Mouse (Mus musculus) thymus, postnatal 10 days (tissue): ENCODE results near the gene Ccdc60.
"Not testable (repeated sequence)": the region's sequence is repeated elsewhere in the genome, so short reads cannot be mapped to it uniquely, and the experiment has no call there.

Experiments
- DNase-seq, 2 experiments: peaks; one replicate each; pipeline ENCODE4 v3.0.0; 2021; ENCODE audit warnings: low spot score in 2 of 2

Gene Ccdc60

DNA sequence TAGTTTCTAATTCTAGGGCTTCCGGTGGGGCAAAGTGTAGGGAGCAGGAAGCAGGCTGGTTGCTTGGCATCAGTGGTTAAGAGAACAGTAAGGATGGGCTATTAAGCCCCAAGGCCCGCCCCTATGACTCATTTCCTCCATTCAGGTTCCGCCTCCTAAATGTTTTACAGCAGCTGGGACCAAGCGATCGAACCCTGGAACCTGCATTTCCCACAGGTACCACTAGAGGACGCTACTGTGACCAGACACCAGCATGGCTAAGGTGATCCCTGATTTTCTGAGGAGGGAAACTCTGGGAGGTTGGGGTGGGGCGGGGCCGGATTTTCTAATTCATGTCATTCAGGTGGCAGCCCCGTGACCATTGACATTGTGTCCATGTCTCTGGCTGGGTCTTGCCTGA lies 96.1 kb downstream of the Ccdc60 start:
- no peak for DNase-seq

DNA sequence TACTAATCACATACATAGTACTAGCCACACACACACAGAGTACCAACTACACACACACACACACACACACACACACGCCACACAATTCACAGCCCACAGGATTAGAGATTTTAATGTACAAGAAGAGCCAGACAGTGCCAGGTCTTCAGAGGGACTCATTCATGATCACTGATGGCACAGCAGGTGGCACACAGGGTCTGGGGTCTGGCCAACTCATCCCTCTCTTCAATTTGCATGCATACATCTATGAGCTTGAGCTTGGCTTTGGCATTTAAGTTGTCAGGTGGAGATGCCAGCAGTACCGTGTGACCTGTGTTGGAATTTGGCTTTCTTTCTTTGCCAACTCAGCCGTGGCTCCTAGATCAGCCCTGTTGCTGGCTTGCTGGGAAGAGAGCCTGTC lies 97.2 kb downstream of the Ccdc60 start:
- no peak for DNase-seq

GRCm38 (mm10) chr5:116189818-116190217 lies 99.0 kb downstream of the Ccdc60 start:
- DNase-seq, result no peak

DNA sequence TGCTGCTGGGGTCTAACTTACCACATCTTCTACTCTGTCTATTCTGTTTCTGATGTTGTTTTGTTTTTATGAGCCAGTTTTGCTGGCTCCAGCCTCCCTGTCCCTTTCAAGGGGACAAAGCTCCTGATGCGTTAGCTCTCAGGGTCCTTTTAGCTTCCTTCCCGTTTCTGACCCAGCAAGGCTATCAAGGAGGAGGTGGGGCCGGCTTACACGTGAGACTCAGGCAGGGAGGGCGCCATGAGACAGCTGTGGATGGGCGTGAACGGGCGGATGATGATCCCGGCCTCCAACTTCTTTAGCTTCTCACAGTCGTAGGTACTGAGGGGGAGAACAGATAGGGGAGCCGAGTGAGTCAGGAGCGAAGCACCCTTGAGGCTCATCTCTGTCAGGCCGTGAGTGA lies 108.2 kb downstream of the Ccdc60 start:
- no peak for DNase-seq

DNA sequence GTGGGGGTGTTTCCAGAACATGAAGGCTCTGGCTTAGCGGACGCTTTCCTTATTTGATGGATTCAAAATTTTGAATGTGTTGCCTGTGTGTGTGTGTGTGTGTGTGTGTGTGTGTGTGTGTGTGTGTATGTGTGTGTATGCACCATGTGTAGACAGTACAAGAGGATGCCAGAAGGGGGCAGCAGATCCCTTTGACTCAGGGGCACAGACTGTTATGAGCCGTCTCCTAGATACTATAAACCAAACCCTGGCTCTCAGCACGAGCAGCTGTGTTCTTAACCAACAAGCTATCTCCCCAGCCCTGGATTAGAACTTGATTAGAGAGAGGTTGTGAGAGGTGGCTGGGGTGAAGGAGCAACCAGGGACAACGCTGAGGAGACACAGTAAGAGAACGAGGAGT lies 117.1 kb downstream of the Ccdc60 start:
- DNase-seq, result no peak

DNA sequence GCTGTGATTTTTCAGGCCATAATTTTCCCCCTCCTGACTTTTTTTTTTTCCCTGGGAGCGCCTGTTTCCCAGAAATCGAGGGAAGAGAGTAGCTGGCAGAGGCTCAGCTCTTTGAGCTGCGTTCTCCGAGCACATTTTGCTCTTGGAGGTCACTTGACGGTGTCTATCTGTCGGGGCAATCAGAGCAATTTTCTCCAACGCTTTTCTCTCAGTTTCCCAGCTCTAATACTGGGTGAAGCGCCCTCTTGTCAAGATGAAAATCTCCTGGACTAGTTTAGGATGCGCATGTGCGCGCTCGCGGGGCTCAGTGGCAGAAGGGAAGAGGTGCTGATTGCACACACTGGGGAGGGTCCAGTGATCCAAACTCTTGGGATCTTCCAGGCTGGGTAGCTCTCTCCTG lies 121.8 kb downstream of the Ccdc60 start:
- DNase-seq, result no peak

GRCm38 (mm10) chr5:116165203-116165888 lies 123.4 kb downstream of the Ccdc60 start:
- DNase-seq, result no peak

GRCm38 (mm10) chr5:116154811-116155210 lies 134.0 kb downstream of the Ccdc60 start:
- DNase-seq, result no peak

GRCm38 (mm10) chr5:116146446-116146845 lies 142.3 kb downstream of the Ccdc60 start:
- not testable (repeated sequence) for DNase-seq

GRCm38 (mm10) chr5:116144711-116145110 lies 144.1 kb downstream of the Ccdc60 start:
- no peak for DNase-seq

GRCm38 (mm10) chr5:116140682-116141081 lies 148.1 kb downstream of the Ccdc60 start:
- no peak for DNase-seq

- peak; percentile 49 to 79 for DNase-seq
Measured at GRCm38 (mm10) chr5:116123344-116123743, 165.4 kb downstream of the Ccdc60 start.

GRCm38 (mm10) chr5:116116567-116116966 lies 172.2 kb downstream of the Ccdc60 start:
- peak; percentile 17 to 66 for DNase-seq

DNA sequence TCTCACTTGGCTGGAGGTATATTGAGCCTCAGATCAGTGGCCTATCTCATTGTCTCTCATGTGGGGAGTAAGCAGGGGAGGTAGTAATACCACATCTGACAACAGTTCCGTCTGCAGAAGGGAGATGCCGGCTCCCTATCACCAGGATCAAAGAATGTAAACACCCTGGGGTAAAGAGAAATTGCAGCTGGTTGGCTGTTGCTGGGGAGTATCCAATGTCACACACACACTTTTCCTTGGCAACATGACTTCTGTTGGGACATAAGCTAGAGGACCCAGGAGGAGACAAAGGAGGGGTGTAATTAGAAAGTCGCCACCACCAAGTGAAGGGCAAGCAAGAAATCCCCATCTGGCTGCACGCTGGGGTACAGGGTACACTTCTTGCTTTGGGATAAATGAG lies 172.7 kb downstream of the Ccdc60 start:
- DNase-seq, result no peak

DNA sequence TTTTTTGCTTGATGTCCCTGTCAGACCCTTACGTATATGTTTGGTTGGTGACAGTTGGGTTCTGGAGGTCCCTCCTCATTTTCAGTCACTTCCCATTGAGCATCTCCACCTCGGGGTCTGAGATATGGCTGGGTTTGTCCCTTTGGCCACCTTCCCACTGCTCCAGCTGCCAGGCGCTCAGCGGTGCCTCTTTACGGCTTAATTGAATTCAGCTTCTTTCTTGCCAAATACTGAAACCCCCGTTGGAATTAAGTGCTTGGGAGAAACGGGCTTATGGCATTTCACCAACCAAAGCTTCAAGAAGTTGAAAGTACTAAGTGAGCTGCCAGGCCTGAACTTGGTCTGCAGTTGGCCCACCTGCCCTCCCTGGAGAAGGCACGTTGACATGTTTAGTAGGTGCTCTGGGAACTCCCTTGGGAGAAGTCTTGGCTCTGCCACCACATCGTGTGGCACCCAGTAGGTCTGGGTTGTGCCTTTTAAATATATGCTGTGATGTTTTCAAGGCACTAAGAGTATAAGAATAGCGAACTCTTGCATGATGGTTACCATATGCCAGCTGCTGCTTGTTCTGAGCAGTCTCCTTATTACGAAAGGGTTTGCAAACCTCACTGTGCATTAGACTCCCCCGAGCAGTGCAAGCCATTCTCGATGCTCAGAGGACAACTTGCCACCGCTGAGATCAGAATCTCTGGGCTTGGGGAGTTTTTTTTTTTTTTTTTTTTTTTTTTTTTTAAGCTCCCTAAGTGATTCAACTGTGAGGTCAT lies 173.5 kb downstream of the Ccdc60 start:
- DNase-seq, result no peak

DNA sequence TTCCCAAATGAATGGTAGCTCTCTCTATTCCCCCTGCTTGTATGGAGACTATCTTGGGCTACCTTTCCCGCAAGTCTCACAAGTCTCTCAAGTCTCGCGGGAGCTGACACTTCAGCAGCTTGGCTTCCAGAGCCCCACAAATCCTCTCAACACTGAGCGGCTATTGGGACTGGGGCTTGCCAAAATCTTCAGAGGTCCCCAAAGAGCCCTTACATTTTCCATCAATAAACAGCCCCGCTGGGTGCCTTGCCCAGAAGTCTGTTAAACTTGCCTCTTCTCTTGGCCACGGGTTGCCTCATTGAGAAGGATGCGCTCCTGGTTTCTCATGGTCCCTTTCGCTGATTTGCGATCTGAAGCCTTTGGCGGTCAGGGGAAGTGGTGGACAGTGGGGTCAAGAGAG lies 180.1 kb downstream of the Ccdc60 start:
- DNase-seq, result no peak

DNA sequence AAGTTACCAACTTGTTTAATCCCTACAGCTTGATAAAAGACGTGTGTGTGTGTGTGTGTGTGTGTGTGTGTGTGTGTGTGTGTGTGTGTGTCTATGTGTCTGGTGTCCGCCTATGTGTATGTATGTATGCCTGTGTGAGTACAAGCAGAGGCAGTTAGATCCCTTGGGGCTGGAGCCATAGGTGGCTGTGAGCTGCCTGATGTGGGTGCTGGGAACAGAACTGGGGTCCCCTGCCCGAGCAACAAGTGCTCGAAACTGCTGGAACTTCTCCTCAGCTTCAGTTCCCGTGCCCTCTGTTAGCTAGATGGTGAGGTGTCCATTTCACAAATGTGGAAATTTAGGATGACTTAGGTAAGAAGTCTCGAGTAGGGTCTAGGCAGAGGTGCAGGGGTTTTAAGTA lies 204.6 kb downstream of the Ccdc60 start:
- no peak for DNase-seq

GRCm38 (mm10) chr5:116083081-116083480 lies 205.7 kb downstream of the Ccdc60 start, which contains the start of gene Tmem233:
TSS of gene Tmem233 (minus strand) at chr5:116083244.
- no peak for DNase-seq

GRCm38 (mm10) chr5:116082241-116082900 lies 206.4 kb downstream of the Ccdc60 start:
- no peak for DNase-seq

DNA sequence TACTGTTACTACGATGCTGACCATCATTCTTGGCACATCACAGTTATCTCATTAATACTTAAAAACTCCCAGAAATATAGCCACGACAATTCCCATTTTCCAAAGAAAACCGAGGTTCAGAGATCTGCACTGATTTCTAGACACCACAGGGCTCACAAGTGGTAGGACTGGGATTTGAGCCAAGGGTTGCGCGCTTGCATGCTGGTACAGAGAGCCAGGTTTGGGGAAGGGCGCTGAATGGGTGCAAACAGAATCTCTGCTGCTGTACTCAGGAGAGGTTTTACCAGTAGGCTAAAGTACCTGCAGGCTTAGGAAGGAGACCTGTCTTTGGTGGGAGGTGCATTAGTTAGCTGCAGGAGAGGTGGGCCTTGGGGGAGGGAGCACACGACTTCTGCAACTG lies 207.2 kb downstream of the Ccdc60 start:
- DNase-seq, result no peak

DNA sequence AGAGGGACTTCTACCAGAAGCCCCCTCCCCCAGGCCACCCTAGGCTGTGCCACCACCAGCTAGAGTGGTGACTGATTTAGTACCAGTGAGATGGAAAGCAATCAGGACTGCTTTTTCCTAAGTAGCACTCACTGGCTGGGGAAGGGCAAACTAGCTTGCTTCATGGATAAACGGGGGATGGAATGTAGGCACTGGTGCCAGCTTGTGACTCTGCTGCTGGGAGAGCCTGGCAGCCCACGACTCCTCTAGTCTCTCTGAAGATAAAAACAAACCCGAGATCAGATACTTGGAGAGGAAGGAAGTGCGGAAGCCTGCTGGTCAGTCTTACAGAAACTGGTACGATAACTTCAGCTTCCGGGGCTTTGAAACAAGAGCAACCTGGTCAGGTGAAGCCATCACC lies 208.0 kb downstream of the Ccdc60 start:
- DNase-seq, result no peak
